Mouse (Mus musculus): ENCODE measurements around the gene Pafah2. TPM values are rescaled to one million over a fixed set of nuclear protein-coding genes. Genes with fewer than 3 reads are reported as not detected.

The Pafah2 gene
- polyA plus RNA-seq, 1 experiment from 2014 or later: 8.2 TPM

Small RNA genes within 50 kb of the gene (microRNA-seq; reads per million reads assigned to microRNA genes)
- 8.4 reads per million, percentile 24 among the genes with 10 or more reads in this experiment for gene Gm23634

Other genes starting within 250 kb of the Pafah2 start
- 42.3 and 47.7 TPM in 2 replicates for gene Cep85, start 209.2 kb upstream of the Pafah2 start, polyA plus RNA-seq (2015; fragmentation: Nextera tagmentation; extraction: Ambion mirVana)
- gene Gm7534, start 193.3 kb upstream of the Pafah2 start, polyA plus RNA-seq (2015; fragmentation: Nextera tagmentation; extraction: Ambion mirVana): not detected in 2 replicates
- not detected in 2 replicates for gene Catsper4, start 168.9 kb upstream of the Pafah2 start, polyA plus RNA-seq (2015; fragmentation: Nextera tagmentation; extraction: Ambion mirVana)
- gene Cnksr1, start 157.9 kb upstream of the Pafah2 start, polyA plus RNA-seq (2015; fragmentation: Nextera tagmentation; extraction: Ambion mirVana): 0.06 and 0.07 TPM in 2 replicates
- gene E130218I03Rik, start 152.7 kb upstream of the Pafah2 start, polyA plus RNA-seq (2015; fragmentation: Nextera tagmentation; extraction: Ambion mirVana): 0.11 and 0.13 TPM in 2 replicates
- gene Zfp593, start 150.7 kb upstream of the Pafah2 start, polyA plus RNA-seq (2015; fragmentation: Nextera tagmentation; extraction: Ambion mirVana): 4.0 and 4.5 TPM in 2 replicates
- not detected in 2 replicates for gene Gm30191, start 149.4 kb upstream of the Pafah2 start, polyA plus RNA-seq (2015; fragmentation: Nextera tagmentation; extraction: Ambion mirVana)
- 0.78 and 0.79 TPM in 2 replicates for gene Grrp1, start 142.2 kb upstream of the Pafah2 start, polyA plus RNA-seq (2015; fragmentation: Nextera tagmentation; extraction: Ambion mirVana)
- gene Pdik1l, start 108.4 kb upstream of the Pafah2 start, polyA plus RNA-seq (2015; fragmentation: Nextera tagmentation; extraction: Ambion mirVana): 10.4 and 11.9 TPM in 2 replicates
- 0.25 and 0.28 TPM in 2 replicates for gene Trim63, start 81.2 kb upstream of the Pafah2 start, polyA plus RNA-seq (2015; fragmentation: Nextera tagmentation; extraction: Ambion mirVana)
- 0.02 and 0.12 TPM in 2 replicates for gene Slc30a2, start 53.1 kb upstream of the Pafah2 start, polyA plus RNA-seq (2015; fragmentation: Nextera tagmentation; extraction: Ambion mirVana)
- 0.21 and 0.25 TPM in 2 replicates for gene Extl1, start 12.5 kb upstream of the Pafah2 start, polyA plus RNA-seq (2015; fragmentation: Nextera tagmentation; extraction: Ambion mirVana)
- 360 and 407 TPM in 2 replicates for gene Stmn1, start 72.0 kb downstream of the Pafah2 start, polyA plus RNA-seq (2015; fragmentation: Nextera tagmentation; extraction: Ambion mirVana)
- gene Paqr7, start 100.4 kb downstream of the Pafah2 start, polyA plus RNA-seq (2015; fragmentation: Nextera tagmentation; extraction: Ambion mirVana): 8.4 and 8.8 TPM in 2 replicates
- 13.7 and 16.5 TPM in 2 replicates for gene Aunip, start 114.7 kb downstream of the Pafah2 start, polyA plus RNA-seq (2015; fragmentation: Nextera tagmentation; extraction: Ambion mirVana)
- 36.2 and 36.4 TPM in 2 replicates for gene Mtfr1l, start 139.1 kb downstream of the Pafah2 start, polyA plus RNA-seq (2015; fragmentation: Nextera tagmentation; extraction: Ambion mirVana)
- 1.3 TPM in 2 replicates for gene Selenon, start 155.8 kb downstream of the Pafah2 start, polyA plus RNA-seq (2015; fragmentation: Nextera tagmentation; extraction: Ambion mirVana)